Mouse (Mus musculus): ENCODE measurements around the gene Trpc4ap. TPM values are rescaled to one million over a fixed set of nuclear protein-coding genes. Genes with fewer than 3 reads are reported as not detected.
A peak's percentile ranks its signal among the peaks of the same experiment; 100 is the strongest.
"Not testable (repeated sequence)": the region's sequence is repeated elsewhere in the genome, so short reads cannot be mapped to it uniquely, and the experiment has no call there.

Trpc4ap gene
- polyA plus RNA-seq, 1 experiment from 2014 or later, result 181 TPM

DNA sequence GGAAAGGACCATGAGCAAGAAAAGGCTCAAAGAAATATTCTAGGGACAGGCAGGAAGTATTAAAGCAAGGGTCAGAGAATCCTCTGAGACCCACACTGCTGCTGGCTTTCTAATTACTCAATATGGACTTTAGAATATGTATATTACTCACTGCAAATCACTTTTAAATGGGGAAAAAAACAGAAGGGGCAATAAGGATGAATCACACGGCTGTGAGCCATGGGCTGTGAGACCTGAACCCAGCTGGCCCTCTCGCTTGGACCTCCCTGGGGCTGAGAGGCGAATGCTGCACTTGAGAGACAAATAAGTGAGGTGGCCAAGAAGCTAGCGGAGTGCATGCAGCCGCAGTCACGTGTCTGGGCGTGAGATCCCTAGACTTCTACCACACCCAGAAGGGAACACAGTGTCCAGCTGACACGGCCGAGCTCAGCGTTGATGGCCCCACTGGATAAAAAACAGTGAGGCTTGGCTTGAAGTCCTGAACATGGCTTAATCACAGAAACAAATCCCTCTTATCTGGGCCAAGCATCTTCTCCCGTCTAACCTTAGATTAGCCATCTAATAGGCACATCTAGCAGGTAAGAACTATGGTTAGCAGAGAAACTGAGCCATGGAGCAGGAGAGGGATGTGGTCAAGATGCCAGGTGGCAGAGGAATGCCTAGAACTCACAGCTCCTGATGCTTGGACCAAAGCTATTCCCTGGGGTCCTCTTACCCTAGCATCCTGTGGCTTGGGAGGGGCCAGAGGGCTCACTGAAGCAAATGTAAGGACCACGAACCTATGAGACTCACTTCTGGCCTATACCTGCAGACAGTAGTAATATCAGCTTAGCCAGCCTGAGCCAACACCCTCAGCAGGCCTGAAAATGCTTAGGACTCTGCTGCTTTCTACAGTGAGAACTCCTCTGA lies 25.2 kb upstream of the Trpc4ap start:
- Histone ChIP-seq H3K9ac (replicated peaks) (no peak overlapping the region), H3K27me3 (no peaks in the 10 kb centered on the region), H3K27ac (replicated peaks) (no peak overlapping the region), H3K4me3 (no peak overlapping the region), H3K36me3 (peaks cover 76% of the 10 kb centered on the region), H3K4me1 (no peaks in the 10 kb centered on the region), H3K9me3 (no peaks in the 10 kb centered on the region), H3K4me2 (replicated peaks) (no peak overlapping the region)
- ATAC-seq (ENCODE audit: low FRiP score, low read depth), result no peak
- 87% methylated on average over 12 of the region's 12 CpGs for WGBS

DNA sequence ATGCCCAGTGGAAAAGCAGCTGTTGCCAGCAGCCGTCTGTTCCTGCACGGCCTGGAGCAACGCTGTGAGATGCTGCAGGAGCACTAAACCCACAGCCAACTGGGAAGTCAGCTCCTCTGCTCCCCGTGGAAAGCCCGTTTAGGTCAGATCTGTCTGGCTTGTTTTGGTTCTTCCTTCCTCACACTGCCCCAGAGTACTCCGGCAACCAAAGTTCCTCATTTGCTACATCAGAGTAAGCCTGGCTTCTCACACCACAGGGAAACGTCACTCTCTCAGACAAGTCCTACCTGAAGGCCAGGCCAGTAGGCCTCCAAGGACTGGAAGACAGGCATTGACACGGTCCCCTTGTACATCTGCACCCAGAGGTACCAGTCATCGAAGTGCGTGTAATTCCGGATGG lies 18.4 kb upstream of the Trpc4ap start:
- Histone ChIP-seq H3K4me2 (replicated peaks) (no peak overlapping the region), H3K36me3 (peaks cover 80% of the 10 kb centered on the region), H3K9ac (replicated peaks) (no peak overlapping the region), H3K27me3 (no peaks in the 10 kb centered on the region), H3K4me1 (no peaks in the 10 kb centered on the region), H3K27ac (replicated peaks) (no peak overlapping the region), H3K4me3 (no peak overlapping the region), H3K9me3 (no peaks in the 10 kb centered on the region)
- WGBS, result 93% methylated on average over 11 of the region's 11 CpGs
- ATAC-seq (ENCODE audit: low FRiP score, low read depth), result no peak

GRCm38 (mm10) chr2:155707251-155707650 lies 15.1 kb upstream of the Trpc4ap start:
- no peak overlapping the region for H3K27ac ChIP-seq (replicated peaks)
- peaks cover 69% of the 10 kb centered on the region for H3K36me3 ChIP-seq
- H3K4me3 ChIP-seq, result no peak overlapping the region
- no peaks in the 10 kb centered on the region for H3K9me3 ChIP-seq
- H3K4me1 ChIP-seq, result peaks cover 4% of the 10 kb centered on the region; the same call in 1 of the 2 replicates
- no peak overlapping the region for H3K9ac ChIP-seq (replicated peaks)
- 88% methylated on average over 4 of the region's 4 CpGs for WGBS
- no peak overlapping the region for H3K4me2 ChIP-seq (replicated peaks)
- ATAC-seq (ENCODE audit: low FRiP score, low read depth), result no peak
- no peaks in the 10 kb centered on the region for H3K27me3 ChIP-seq

- H3K4me3 ChIP-seq, result no peak overlapping the region
- H3K36me3 ChIP-seq, result peaks cover 54% of the 10 kb centered on the region
- ATAC-seq (ENCODE audit: low FRiP score, low read depth), result peak; percentile 84; the same call in 1 of the 2 replicates
- WGBS, result 21% methylated on average over 4 of the region's 4 CpGs
- H3K4me2 ChIP-seq (replicated peaks), result no peak overlapping the region
- H3K9ac ChIP-seq (replicated peaks), result no peak overlapping the region
- peaks cover 4% of the 10 kb centered on the region; the same call in 1 of the 2 replicates for H3K4me1 ChIP-seq
- H3K9me3 ChIP-seq, result no peaks in the 10 kb centered on the region
- no peaks in the 10 kb centered on the region for H3K27me3 ChIP-seq
- peak overlapping the region; percentile 67 for H3K27ac ChIP-seq (replicated peaks)
Measured at GRCm38 (mm10) chr2:155703630-155704029, 11.4 kb upstream of the Trpc4ap start.

DNA sequence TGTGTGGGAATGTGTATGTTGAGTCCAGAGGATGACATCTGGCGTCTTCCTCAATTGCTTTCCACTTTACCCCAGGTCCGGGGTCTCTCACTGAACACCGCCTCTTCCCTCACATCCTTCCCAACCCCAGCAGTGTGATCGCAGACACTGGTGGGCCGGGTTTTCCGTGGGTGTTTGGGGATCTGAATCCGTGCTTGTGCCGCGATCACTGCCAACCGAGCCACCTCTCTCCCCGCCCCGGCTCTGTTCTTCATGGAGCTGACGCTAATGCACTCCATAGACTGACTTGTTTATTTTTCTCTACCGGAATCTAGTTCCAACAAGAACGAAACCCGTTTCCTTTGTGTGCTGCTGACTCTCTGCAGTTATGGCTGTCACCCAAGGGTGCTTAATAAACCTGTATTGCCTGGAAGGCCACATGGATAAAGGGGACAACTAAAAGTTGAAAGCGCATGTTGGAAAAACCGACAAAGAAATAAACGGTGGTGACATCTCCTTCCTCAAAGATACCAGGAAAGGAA lies 9.3 kb upstream of the Trpc4ap start:
- no peak overlapping the region for H3K9ac ChIP-seq (replicated peaks)
- no peak overlapping the region for H3K27ac ChIP-seq (replicated peaks)
- ATAC-seq (ENCODE audit: low FRiP score, low read depth), result no peak
- H3K36me3 ChIP-seq, result peaks cover 39% of the 10 kb centered on the region
- H3K4me3 ChIP-seq, result no peak overlapping the region
- H3K27me3 ChIP-seq, result no peaks in the 10 kb centered on the region
- H3K4me2 ChIP-seq (replicated peaks), result no peak overlapping the region
- H3K4me1 ChIP-seq, result peaks cover 4% of the 10 kb centered on the region; the same call in 1 of the 2 replicates
- no peaks in the 10 kb centered on the region for H3K9me3 ChIP-seq
- 88% methylated on average over 19 of the region's 19 CpGs for WGBS

DNA sequence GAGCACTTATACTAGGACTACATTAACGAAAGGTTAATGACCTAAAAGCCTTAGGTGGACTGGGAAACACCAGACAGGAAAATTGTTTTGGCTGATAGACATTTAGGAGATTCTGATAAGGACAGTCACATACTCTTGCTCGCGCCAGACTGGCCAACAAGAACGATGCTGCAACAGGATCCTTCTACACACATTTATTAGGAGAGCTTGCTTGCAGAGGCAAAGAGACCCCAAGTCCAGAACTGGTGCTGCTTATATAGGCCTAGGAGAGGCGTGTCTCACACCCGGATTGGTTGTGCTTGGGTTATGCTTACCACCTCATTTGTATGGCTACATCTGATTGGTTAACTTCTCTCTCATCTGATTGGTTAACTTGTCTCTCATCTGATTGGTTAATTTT lies 6.3 kb upstream of the Trpc4ap start:
- 88% methylated on average over 6 of the region's 6 CpGs for WGBS
- not testable (repeated sequence) for H3K4me2 ChIP-seq (replicated peaks); ATAC-seq (ENCODE audit: low FRiP score, low read depth); H3K27me3 ChIP-seq; H3K9me3 ChIP-seq; H3K4me1 ChIP-seq; H3K4me3 ChIP-seq; H3K9ac ChIP-seq (replicated peaks); H3K27ac ChIP-seq (replicated peaks)
- peaks cover 15% of the 10 kb centered on the region for H3K36me3 ChIP-seq

GRCm38 (mm10) chr2:155696851-155697250 lies 4.7 kb upstream of the Trpc4ap start:
- Histone ChIP-seq H3K36me3 (peaks cover 10% of the 10 kb centered on the region; the same call in 1 of the 2 replicates), H3K27ac (replicated peaks) (no peak overlapping the region), H3K4me2 (replicated peaks) (no peak overlapping the region), H3K4me3 (no peak overlapping the region), H3K27me3 (no peaks in the 10 kb centered on the region), H3K9ac (replicated peaks) (no peak overlapping the region), H3K4me1 (no peaks in the 10 kb centered on the region), H3K9me3 (no peaks in the 10 kb centered on the region)
- ATAC-seq (ENCODE audit: low FRiP score, low read depth), result no peak
- 73% methylated on average over 7 of the region's 7 CpGs for WGBS

DNA sequence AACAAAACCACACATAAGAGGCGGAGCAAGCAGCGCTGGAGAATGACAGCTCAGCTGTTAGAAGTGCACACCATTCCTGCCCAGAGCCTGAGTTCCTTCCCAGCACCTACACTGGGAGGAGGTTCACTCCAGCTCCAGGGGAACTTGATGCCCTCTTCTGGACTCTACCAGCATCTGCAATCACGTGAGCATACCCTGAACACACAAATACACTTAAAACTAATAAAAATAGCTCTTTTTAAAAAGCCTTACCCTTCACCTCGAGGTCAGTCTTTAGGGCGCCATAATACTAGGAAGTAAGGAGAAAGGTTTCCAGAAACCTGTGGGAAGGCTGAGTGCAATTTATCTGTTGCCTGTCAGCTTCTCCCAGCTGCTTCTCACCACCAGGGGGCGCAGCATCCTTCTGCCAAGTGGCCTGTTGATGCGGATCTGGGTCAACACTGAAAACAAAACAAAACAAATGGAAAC lies 3.9 kb upstream of the Trpc4ap start:
- no peaks in the 10 kb centered on the region for H3K9me3 ChIP-seq
- WGBS, result 15% methylated on average over 7 of the region's 7 CpGs
- ATAC-seq (ENCODE audit: low FRiP score, low read depth), result no peak

DNA sequence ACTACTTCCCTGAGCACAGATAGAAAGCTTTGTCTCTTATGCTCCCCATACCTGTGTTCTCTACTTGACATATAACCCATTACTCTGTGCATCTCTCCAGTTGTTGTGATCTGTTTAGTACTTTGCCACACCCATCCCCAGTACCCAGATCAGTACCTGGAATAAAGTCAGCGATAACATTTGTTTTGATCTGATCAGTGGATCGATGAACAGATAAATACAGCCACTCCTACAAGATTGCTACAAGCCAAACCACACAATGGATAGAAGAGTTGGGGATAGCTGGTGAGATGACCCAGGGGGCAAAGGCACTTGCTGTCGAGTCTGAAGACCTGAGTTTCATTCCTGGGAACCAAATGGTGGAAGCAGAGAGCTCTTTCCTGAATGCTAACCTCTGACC lies 3.1 kb upstream of the Trpc4ap start:
- Histone ChIP-seq H3K4me1 (peaks cover 11% of the 10 kb centered on the region), H3K27me3 (no peaks in the 10 kb centered on the region), H3K4me2 (replicated peaks) (no peak overlapping the region), H3K9ac (replicated peaks) (no peak overlapping the region), H3K27ac (replicated peaks) (no peak overlapping the region), H3K4me3 (no peak overlapping the region), H3K9me3 (no peaks in the 10 kb centered on the region), H3K36me3 (no peaks in the 10 kb centered on the region)
- ATAC-seq (ENCODE audit: low FRiP score, low read depth), result no peak
- 75% methylated on average over 3 of the region's 3 CpGs for WGBS

More for the DNA sequence above, 3.9 kb upstream of the Trpc4ap start:
- peaks cover 3% of the 10 kb centered on the region for H3K4me1 ChIP-seq
- no peaks in the 10 kb centered on the region for H3K27me3 ChIP-seq
- H3K27ac ChIP-seq (replicated peaks), result no peak overlapping the region
- H3K4me3 ChIP-seq, result no peak overlapping the region
- H3K4me2 ChIP-seq (replicated peaks), result no peak overlapping the region
- 0 out of 2 replicates have a peak, but pooled peaks cover 3% of the 10 kb centered on the region for H3K36me3 ChIP-seq
- H3K9ac ChIP-seq (replicated peaks), result no peak overlapping the region

DNA sequence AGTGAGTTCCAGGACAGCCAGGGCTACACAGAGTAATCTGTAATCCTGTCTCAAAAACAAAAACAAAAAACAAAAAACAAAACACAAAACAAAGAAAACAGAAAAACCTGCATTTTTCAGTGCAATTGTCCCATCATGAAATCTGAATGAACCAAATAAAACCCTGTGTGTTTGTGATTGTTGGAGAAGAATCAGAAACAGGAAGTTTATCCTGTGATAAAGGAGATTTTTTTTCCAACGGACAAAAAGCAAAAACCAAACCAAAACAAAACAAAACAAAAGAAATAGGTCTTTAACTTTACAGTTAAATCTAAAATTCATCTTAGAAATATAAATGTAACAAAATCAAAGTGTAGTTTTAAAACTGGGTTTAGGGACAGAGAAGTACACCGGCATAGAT lies 2.4 kb upstream of the Trpc4ap start:
- Histone ChIP-seq H3K9me3 (no peaks in the 10 kb centered on the region), H3K27me3 (no peaks in the 10 kb centered on the region), H3K9ac (replicated peaks) (no peak overlapping the region), H3K4me3 (no peak overlapping the region), H3K27ac (replicated peaks) (no peak overlapping the region), H3K4me1 (peaks cover 16% of the 10 kb centered on the region), H3K4me2 (replicated peaks) (no peak overlapping the region), H3K36me3 (no peaks in the 10 kb centered on the region)
- 78% methylated on average over 2 of the region's 2 CpGs for WGBS
- ATAC-seq (ENCODE audit: low FRiP score, low read depth), result no peak

DNA sequence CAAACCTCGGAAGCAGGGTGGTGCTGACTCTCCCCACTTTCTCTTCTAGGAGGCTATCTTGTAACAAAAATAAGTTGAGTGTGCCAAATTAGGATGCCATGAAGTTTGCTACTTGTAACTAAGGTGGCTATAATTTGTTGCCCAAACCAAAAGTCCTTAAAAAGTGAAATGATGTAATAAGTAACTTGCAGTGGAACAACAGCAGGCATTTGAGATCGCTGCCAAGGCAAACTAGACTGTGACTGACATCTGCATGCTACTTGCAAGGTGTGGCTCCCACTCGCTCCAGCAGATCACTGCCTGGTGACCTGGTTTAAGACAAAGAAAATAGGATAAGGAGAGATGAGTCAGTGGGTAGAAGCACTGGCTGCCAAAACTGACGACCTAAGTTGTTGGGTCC lies 952 bp upstream of the Trpc4ap start:
- peaks cover 22% of the 10 kb centered on the region for H3K4me1 ChIP-seq
- no peak for ATAC-seq (ENCODE audit: low FRiP score, low read depth)
- H3K27ac ChIP-seq (replicated peaks), result no peak overlapping the region
- 80% methylated on average over 4 of the region's 4 CpGs for WGBS
- H3K9ac ChIP-seq (replicated peaks), result no peak overlapping the region
- H3K4me3 ChIP-seq, result no peak overlapping the region
- H3K36me3 ChIP-seq, result no peaks in the 10 kb centered on the region
- no peaks in the 10 kb centered on the region for H3K27me3 ChIP-seq
- no peaks in the 10 kb centered on the region for H3K9me3 ChIP-seq
- no peak overlapping the region for H3K4me2 ChIP-seq (replicated peaks)

DNA sequence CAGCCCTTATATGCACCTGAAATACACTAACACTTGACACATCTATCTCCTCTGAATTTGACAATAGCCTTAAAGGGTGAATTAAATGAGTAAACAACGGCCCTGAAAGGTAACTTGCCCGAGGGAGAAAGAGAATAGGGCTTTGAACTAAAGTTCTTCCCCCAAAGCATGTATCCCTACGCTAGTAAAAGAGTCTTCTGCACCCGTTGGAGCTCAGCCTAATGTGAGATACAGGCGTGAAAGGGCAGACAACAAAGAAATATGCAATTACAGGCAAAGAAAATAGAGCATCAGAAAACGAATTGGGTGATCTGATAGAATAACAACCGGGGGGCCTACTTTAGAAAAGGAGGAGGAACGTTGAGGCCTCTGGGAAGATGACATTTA lies 855 bp downstream of the Trpc4ap start:
- Histone ChIP-seq H3K36me3 (no peaks in the 10 kb centered on the region), H3K9ac (replicated peaks) (peak overlapping the region; percentile 96), H3K4me2 (replicated peaks) (peak overlapping the region; percentile 83), H3K9me3 (no peaks in the 10 kb centered on the region), H3K27ac (replicated peaks) (peak overlapping the region; percentile 92), H3K4me3 (peak overlapping the region; percentile 99), H3K4me1 (peaks cover 22% of the 10 kb centered on the region), H3K27me3 (no peaks in the 10 kb centered on the region)
- WGBS, result 9% methylated on average over 8 of the region's 8 CpGs
- ATAC-seq (ENCODE audit: low FRiP score, low read depth), result no peak

All from midbrain, embryonic 12.5 days (tissue).